Mouse (Mus musculus): ENCODE measurements around the gene Gm11232.

DNA sequence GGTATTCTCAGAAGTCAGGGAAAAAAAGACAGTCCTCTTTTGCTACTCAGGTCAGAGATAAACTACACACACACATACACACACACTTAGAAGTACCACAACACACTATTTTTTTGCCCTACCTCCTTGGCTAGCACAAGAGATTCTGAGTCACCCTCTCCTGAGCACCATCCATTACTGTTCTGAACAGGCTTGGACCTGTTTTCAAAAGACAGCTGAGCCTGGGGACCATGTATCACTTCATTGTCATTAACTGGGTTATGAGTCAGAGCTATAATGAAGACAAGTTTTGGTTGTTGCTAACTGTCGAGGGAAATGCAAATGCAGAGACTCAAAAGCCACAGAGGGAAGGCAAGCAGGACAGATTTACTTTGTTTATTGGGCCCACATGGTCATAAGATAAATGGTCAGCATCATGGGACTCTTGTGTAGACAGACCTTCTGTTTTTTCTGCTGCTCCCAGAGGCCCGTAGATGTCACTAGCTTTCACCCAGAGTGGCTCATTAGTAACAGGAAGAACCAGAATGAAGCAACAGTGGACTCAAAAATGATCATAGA, 48.3 kb upstream of the Gm11232 start:
- TF ChIP-seq CTCF (IDR thresholded peaks at IDR 0.05; ENCODE audit: low read depth, low read length) (no peak), TAL1 (conservative IDR thresholded peaks at IDR 0.05; ENCODE audit: low read depth, low read length) (no peak), POLR2AphosphoS5 (IDR thresholded peaks at IDR 0.05; ENCODE audit: insufficient replicate concordance, low read depth, low read length) (no peak)
